Mouse (Mus musculus): Measurements from ENCODE around the gene Slc30a6.

Gene Slc30a6

DNA sequence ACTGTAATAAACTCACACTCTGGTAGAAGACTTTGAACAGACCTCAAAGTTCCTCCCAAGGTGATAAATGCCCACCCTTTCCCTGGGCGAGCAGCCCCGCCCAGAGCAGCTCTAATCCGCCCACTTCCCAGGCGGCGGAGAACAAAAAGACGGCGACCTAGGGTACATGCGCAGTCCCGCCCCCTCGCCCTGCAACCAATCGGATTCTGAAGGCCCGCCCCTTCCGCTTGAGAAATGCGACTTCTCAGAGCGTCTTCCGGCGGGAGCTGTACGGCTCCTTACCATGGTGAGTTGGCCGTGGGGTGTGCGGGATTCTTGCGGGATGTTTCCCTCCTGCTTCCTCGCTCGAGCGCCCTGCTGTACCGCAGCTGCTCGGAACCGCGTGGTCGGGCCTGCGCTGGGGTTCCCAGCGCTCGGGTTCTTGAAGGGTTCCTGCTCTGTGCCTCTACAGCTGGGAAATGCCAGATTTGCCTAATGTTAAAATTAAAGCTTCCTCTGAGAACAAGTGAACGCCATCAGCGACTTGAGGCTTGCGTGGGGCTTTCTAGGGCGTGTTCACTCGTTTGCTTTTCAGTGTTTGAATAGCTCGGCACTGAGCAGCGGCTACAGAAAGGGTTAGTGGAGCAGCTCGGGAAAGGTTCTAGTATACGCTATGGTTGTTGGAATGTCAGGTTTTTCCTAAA is at the start of gene Slc30a6:
Gene Slc30a6 (plus strand): TSS at position 226 of the 683 bp plus-strand sequence.
- DNase-seq (ENCODE audit: low read depth, low spot score), result peak; percentile 99

DNA sequence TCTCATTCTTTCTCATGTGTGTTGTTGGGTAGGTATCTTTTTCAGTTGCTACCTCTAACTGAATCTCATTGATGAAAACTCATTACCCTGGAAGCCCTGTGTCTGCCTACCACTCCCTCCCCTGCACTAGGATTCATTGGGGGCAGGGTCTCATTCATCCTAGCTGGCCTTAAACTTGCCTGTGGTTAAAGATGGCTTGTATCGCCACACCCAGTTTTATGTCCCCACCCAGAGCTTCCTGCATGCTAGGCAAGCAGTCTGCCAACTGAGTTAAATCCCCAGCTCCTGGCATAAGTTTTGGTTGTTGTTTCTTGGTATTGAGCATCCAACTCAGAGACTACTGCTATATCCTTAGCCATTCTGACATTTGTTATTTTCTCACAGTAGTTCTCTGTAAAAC is 31.8 kb upstream of the Slc30a6 start:
- DNase-seq (ENCODE audit: low read depth, low spot score), result no peak

DNA sequence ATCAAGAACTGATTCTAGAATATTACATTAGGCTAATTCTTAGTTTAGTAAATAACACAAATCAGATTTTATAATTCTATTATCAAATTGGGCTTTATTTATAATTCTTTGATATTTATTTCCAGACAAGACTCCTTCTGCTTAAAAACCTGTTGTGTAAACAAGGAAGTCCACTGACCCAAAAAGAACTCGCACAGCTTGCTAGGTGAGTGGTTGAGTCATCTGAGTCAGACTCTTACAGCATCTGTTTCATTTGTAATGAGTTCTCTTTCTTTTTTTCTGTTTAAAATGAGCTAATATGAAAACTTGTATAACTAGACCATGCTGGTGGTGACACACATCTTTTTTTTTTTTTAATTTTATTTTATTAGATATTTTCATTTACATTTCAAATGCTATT is 18.5 kb upstream of the Slc30a6 start:
- peak; percentile 24 for DNase-seq (ENCODE audit: low read depth, low spot score)

DNA sequence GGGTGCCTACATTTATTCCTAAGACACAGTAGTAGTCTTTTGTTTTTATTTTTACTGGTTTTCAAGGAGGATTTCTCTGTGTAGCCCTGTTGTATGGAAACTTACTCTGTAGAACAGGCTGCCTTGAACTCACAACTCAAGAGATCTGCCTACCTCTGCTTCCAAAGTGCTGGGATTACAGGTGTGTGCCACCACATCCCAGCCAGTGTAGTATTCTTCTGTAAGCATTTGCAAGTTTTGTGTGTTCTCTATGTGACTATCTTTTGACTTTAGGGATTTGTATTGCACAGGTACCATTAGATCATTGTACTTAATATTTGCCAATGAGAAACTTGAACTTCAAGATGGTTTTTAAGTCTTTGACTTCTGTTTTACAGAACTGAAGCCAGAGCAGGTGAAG is 8.8 kb upstream of the Slc30a6 start:
- DNase-seq (ENCODE audit: low read depth, low spot score), result no peak

DNA sequence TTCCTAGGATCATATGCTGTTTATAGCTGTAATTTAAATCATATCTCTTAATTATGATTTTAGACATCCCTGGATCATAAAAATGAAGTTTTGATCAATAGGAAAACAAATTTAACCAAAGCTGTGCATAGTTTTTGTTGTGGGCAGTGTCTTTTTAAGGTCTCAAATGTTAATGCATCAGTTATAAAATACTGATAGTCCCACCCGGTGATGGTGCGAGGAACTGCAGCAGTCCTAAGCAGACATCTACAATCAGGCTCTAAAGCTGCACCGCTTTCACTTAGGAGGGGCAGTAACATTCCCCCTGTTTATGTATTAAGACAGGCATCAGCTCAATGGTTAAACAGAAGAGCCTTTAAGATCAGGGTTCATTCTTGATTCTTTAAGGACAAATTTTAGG is 5.6 kb upstream of the Slc30a6 start:
- DNase-seq (ENCODE audit: low read depth, low spot score), result no peak

DNA sequence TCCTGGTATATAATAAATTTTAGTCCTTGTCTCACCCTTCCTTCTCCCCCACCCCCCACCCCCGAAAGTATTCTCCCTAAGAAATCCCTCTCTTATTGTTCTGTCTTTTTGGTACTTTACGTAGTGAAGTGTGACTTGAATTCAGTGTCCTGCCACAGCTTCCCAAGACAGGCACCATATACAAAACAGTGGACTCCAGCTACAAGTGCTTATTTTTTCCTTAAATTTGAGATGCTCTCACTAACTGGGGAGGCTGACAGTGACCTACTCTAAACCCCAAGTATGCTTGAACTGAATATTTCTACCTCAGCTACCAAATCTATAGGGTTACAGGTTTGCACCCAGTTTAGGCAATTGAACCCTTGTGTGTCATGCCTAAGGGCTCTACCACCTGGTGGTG is 1.0 kb upstream of the Slc30a6 start:
- no peak for DNase-seq (ENCODE audit: low read depth, low spot score)

DNA sequence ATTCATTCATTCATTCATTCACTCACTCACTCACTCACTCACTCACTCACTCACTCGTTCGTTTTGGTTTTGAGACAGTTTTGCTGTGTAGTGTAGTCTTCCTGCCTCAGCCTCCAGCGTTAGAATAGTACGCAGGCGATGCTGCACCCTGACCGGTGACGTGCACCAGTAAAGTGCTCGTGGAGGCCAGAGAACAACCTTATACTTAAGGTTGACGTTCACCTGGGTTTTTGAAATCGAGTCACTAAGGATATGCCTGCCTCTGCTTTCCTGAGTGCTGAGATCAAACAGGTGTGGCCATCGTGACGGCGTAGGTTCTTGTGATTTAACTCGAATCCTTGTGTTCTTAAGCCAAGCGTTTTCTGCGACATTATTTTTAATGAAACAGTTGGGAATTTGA is 553 bp upstream of the Slc30a6 start:
- peak; percentile 33 for DNase-seq (ENCODE audit: low read depth, low spot score)

DNA sequence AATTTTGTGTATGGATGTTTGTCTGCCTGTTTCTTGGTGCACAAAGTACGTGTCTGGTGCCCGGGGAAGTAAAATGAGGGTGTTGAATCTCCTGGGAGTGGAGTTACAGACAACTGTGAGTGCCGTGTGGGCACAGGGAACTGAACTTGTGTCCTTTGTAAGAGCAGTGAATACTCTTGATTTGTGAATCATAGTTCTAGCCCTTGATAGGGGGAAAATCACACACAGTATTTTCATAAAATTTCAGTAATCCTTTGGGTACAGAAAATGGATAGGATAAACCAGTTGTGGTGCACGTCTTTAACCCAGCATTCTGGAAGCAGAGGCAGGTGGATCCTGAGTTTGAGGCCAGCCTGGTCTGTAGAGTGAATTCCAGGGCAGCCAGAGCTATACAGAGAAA is 1.4 kb downstream of the Slc30a6 start:
- DNase-seq (ENCODE audit: low read depth, low spot score), result no peak

DNA sequence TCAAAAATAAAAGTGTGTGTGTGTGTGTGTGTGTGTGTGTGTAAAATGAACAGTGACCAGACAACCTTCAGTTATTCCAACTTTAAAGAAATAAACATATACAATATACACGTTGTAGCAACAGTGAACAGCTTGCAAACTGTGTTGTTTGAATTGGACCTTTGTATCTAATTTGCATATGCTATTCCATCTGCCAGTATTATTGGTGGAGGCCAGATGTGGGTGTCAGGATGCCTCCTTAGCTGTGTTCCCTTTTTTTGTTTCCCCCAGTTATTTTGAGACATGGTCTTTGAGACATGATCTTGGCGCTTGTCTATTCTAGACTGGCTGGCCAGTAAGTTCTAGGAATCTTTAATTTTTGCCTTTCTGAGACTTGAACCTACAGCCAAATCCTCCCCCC is 1.8 kb downstream of the Slc30a6 start:
- no peak for DNase-seq (ENCODE audit: low read depth, low spot score)

DNA sequence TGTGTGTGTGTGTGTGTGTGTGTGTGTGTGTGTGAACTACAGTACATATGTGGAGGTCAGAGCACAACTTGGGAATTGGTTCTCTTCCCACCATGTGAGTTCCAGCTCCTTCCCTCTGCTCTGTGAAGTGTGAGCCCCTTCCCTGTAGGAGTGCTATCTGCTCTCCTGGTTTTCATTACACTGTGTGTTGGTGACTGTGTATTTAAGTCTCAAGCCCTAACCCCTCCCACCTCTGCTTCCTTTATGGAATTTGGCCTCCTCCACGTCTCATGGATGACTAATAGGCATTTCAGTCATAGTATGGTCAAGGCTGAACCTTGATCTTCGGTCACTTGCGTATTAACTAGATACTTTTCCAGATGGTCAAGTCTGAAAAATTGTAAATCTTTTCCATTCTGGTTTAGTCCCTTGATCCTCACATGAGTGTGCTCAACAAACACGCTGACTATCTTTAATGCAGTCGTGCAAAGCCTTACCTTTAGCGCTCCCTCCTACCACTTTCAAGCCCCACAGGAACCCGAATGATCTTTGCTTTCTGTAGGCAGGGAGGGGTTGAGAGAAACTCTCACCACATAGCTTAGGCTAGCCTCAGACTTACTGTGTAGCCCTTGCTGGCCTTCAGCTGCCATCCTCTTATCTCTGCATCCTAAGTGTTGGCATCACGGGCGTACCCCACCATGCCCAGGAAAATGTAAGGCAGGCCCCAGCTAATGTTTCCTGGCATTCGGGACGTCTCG is 7.2 kb downstream of the Slc30a6 start:
- DNase-seq (ENCODE audit: low read depth, low spot score), result no peak

DNA sequence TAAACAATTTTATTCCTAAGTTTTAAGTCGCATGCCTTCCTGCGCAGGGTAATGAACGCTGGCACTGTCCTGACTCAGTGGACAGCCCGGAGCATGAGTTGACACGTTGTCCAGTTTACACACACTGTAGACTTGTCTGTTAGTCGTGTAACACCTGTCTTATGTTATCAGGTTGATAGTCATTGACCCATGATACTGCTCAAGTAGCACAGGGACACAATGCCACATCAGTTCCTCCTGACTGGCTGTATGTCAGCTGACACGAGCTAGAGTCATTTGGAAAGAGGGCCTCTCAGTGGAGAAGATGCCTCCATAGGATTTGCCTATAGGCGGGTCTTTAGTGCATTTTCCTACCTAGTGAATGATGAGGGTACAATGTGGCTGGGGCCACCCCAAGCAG is 11.1 kb downstream of the Slc30a6 start:
- DNase-seq (ENCODE audit: low read depth, low spot score), result no peak

DNA sequence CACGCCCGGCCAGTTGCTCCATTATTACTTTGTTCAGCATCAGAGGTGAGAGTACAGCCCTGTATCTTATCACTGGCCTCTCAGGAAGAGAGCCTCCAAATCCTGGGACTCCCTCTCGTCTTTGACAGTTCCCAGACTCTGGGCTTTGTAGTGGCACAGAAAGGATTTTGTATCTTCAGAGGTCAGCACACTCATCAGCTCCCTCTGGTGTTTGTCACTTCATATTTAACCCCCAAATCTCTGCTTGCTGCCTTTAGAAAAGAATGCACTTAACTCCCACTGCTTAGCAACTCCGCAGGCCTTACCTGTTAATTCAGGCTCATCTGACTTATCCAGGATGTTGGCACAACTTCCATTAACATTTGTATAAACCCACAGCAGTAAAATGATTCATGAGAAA is 14.3 kb downstream of the Slc30a6 start:
- DNase-seq (ENCODE audit: low read depth, low spot score), result no peak

DNA sequence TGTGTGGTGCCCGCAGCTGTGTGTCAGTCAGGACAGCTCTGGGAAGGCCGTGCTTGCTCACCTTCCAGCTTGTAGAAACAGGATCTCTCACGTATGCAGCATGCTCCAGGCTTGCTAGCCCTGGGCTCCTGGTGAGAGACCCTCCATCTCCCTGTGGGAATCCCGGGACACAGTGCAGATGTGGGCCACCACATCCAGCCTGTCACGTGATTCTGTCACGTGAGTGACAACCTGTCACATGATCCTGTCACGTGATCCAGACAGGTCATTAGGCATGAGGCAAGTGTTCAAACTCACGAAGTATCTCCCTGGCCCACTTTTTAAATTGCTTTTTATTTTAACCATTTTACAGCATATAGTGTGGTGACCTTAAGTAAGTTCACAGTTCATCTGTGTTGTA is 17.9 kb downstream of the Slc30a6 start:
- no peak for DNase-seq (ENCODE audit: low read depth, low spot score)

DNA sequence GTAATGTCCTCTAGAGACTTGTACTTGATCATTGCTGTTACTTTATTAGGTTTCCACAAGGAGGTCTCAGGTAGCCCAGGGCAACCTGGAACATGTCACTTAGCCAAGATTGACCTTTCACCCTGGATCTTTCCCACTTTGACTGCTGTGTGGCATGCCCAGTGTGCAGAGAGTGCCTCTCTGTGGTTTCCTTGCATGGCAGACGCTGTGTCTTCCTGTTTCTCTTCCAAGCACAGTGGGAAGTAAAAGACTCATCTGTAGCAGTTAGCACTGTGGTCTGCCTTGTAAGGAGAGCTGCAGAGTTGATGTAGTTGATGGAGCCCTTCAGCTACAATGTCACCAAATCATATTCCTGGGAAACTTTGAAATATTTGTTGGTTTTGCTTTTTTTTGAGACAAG is 19.3 kb downstream of the Slc30a6 start:
- no peak for DNase-seq (ENCODE audit: low read depth, low spot score)

DNA sequence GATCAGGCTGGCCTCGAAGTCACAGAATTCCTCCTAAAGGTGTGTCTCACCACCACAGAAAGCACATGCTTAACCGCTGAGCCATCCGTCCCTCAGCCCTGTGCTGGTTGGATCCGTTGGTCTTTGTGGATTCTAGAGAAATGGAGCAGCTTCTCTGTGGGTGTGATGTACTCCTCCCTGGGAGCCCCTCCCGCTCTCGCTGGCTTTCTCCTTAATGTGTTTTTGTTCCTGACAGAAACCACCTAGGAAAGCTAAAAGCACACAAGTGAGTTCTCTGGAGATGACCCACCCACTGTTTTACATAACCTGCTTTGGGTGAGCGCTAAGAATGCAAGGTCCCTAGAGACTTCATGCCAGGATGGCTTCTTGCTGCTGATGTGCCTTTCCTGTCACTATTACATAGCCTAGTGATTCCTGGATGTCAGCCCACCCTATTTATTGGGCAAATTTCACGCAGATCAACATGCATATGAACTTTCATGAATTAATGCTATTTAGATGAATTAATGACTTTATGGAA is 21.5 kb downstream of the Slc30a6 start:
- DNase-seq (ENCODE audit: low read depth, low spot score), result peak; percentile 50

DNA sequence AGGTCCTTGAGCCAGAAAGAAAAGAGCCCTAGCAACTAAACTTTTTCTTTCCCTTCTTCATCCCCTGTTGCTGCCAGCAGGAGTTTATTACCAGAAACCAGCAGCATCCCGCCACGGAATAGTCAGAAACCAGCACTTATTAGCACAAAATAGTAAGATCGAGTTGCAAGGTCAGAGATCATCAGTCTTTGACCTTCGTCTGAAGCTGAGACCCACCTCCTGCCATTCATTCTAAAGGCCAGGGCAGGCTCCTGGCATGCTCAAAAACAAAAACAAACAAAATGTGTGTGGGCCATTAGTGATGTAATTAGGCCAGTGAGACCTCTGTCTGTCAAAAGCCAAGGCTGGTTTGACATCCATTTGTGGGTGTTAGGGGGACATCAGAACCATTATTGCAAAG is 22.8 kb downstream of the Slc30a6 start:
- DNase-seq (ENCODE audit: low read depth, low spot score), result no peak

DNA sequence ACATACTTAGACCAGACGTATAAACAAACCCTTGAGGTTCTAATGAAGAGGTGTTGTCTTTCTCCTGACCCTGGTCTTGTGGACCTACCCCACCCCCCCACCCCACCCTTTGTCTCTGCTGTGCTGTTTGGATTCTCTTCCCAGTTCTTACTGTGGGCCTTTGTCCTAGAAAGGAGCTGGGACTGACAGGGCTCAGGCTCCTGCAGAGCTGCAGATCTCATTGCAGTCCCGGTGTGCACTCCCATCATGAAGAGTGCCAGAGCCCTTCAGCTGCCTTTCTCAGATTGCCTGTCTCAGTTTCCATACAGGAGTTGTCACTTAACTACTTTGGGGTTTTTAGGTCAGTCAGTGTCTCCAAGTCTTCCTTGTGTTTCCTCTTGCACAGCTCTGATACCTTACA is 25.2 kb downstream of the Slc30a6 start:
- no peak for DNase-seq (ENCODE audit: low read depth, low spot score)

DNA sequence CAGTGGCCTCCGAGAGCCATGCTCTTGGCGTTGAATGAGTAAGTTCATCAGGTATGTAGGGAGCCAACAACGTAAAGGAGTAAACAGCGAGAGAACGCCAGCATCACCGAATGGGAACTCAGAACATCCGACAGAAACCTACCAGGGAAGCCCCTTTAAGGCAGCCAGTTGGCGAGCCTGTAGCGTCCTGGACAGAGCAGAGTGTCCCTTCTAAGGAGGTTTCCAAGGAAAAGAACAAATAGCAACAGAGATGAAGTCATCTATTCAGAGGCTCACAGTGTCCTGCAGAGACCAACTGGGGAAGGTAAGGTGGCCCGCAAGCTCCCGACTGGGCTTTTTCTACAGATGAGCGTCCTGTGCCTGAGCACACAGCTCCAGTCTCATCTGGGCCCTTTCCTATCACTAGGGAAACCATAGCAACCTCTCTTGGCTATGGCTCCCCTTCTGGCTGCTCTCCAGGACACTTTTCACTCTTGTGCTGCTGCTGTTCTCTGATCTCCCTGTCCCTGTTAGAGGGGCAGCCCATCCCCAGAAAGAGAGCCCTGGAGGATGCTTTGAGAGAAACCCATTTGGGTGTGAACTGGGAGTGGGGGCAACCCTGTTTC is 29.1 kb downstream of the Slc30a6 start:
- peak; percentile 49 for DNase-seq (ENCODE audit: low read depth, low spot score)

DNA sequence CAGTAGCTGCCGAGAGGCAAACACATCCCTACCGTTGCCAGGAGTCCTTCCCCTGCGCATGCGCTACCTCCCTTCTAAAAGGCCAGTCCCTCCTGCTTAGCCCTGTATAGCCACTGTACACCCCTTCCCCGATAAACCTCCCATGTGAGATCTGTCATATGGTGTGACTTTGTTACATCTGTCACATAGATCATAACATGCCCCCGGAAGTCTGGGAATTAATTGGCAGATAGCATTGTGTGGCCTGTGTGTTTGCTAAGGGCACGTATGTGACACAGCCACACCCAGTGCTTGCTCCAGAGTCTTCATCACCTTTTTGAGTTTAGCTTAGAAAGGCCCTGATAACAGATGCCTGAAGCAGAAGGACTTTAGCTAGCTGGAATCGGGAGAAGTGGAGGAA is 34.7 kb downstream of the Slc30a6 start:
- no peak for DNase-seq (ENCODE audit: low read depth, low spot score)

DNA sequence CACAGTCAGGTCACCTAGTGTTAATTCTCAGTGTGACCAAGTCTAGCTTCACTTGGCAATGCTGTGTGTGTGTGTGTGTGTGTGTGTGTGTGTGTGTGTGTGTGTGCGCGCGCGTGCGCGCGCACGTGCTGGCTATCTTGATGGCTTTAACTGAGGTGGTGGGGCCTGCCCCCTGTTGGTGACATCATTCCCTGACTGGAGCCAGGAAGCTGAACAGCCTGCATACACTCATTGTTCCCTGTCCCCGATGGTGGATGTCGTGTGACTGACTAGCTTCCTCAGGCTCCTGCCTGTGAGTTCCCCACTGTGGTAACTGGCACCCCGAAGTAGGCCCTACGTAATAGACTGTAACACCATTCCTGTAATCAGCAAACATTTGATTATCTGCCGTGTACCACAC is 36.1 kb downstream of the Slc30a6 start:
- peak; percentile 64 for DNase-seq (ENCODE audit: low read depth, low spot score)

DNA sequence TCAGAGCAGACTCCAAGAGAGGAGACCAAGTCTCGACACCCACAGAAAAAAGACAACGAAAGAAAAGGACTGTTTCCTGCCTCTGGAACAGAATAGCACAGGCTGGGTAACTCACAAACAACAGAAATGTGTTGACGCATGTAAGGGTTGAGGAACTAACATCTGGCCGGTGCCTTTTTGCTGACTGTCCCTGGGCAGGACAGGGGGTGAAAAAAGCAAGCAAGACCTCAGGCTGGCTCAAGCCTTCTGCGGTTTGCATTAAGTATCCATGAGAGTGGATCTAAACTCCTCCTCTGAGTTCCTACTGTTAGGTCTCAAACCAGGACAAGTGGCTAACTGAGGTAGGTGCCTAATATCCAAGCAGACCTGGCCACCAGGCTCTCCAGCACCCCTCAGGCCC is 37.2 kb downstream of the Slc30a6 start:
- no peak for DNase-seq (ENCODE audit: low read depth, low spot score)

DNA sequence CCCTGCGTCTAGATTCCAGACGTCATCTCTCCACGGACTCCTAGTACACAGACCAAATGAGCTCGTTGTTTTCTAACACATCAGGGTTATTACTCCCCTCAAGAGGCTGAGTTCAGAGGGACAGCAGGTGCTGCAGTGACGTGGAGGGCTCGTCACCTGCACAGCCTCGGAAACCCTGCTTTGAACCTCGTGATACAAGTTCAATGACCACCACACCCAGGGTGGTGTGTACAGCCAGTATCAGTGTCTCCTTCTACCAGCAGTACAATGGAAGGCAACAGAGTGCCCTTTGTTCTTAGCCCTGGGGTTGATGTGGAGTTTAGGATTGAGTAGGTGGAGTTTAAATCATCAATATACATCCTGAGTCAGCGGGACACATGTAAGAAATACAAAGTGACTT is 42.4 kb downstream of the Slc30a6 start:
- DNase-seq (ENCODE audit: low read depth, low spot score), result no peak

DNA sequence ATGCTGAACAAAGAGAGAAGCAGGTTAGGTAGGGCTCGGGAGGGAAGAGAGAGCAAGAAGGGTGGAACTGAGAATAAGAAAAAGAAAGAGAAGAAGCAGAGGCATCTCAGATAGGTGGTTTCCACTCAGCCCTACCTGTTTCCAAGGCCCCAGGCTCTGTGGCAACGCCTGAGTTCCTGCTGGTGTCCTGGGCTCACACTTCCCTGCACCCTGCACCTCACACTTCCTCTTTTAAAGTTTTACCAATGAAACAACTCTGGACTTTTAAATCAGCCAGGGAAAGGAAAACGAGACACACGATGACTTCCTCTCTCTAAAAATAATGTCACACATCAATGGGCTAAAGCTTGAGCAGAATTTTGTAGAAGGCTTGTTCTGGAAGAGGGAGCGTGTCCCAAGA is 45.1 kb downstream of the Slc30a6 start:
- DNase-seq (ENCODE audit: low read depth, low spot score), result no peak
